Mouse (Mus musculus): ENCODE measurements around the gene Map3k7cl.

Gene Map3k7cl

DNA sequence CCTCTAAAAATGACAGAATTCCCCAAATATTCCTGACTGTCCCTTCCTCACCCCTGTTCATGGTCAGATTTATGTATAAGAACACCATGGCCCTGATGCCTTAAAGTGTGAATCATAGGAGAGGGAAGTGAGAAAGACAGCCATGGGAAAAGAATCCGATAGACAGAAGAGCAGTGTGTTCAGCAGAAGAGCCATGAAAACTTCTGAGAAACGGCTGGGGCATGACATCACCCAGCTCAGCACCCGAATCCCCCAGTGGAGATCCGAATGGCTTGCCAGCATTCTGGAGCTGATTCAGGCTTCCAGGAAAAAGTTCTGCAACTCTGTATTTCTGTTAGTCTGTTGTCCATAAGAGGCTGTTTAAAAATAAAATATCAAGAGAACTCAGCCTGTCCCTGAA lies 82.7 kb downstream of the Map3k7cl start:
- no peak for DNase-seq (ENCODE audit: low spot score)

- DNase-seq (ENCODE audit: low spot score): no peak
Measured at GRCm38 (mm10) chr16:87638098-87638497, 85.0 kb downstream of the Map3k7cl start.

GRCm38 (mm10) chr16:87642234-87642633 lies 89.1 kb downstream of the Map3k7cl start:
- no peak for DNase-seq (ENCODE audit: low spot score)

DNA sequence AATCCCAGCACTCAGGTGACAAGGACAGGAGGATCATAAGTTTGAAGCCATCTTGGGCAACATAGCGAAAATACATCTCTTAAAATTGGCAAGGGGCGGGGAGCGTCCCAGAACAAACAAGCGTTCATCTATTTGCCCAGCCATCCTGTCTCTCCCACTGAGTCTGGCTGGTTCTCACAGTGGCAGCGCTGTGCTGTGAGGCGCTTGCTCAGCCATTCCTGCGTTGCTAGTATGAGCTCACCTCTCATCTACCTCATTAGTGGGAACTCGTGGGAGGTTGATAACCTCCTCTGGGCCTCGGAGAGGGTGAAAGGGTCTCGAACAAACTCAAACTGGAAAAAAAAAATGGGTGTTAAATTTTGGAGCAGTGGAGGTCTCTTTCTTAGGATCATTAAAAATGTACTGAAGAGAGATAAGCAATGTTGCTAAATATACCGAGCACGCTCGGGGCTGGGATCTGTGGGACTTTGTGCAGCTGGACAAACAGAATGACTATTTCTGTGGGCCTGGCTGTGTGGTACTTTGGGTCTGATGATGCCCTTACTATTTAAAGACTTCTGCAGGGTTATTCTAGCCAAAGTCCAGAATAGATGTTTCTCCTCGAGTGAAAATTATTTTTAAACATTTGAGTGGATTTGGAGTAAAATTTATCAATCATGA lies 91.1 kb downstream of the Map3k7cl start:
- DNase-seq (ENCODE audit: low spot score): no peak

Data from yolk sac, embryonic 10.5 days (tissue).